Mouse (Mus musculus): ENCODE measurements around the gene Bcor.

DNA sequence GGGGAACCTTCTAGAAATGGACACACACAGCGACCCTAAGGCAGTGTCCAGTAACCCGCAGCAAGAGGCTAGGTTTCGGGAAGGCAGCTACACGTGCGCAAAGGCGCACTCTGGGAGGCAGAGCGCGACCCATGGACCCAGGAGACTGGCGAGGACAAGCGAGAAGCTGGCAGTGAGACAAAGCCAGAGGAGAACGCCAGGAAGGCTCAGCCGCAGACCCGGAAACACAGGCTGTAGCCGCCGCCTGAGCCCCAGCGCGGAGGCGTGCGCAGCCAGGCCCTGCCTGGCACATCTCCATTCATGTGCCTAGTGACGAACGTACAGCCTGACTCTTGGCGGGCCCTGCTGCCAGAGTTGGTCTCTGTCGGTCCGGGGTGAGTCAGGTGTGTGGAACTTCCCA lies 30.9 kb downstream of the Bcor start:
- TF ChIP-seq CTCF (IDR thresholded peaks at IDR 0.05; ENCODE audit: insufficient read depth, low read length) (no peak), POLR2A (IDR thresholded peaks at IDR 0.05; ENCODE audit: borderline replicate concordance, extremely low read depth, low read depth, low read length) (no peak)

Data from lung, adult 2 months (tissue).